Mouse (Mus musculus): ENCODE data around the gene Nup50. TPM values are rescaled to one million over a fixed set of nuclear protein-coding genes. Genes with fewer than 3 reads are reported as not detected.
A peak's percentile ranks its signal among the peaks of the same experiment; 100 is the strongest.

The Nup50 gene
- polyA plus RNA-seq, 1 experiment from 2014 or later, result 32.7 TPM

GRCm38 (mm10) chr15:84985516-84986160 lies 62.4 kb downstream of the Nup50 start:
- no peaks in the 10 kb centered on the region for H3K9me3 ChIP-seq (ENCODE audit: control insufficient read depth, low read length)
- no peak overlapping the region for H3K9ac ChIP-seq (ENCODE audit: low read depth, low read length)
- H3K36me3 ChIP-seq (ENCODE audit: control insufficient read depth, insufficient read depth, low read length), result no peaks in the 10 kb centered on the region
- H3K4me2 ChIP-seq (ENCODE audit: low read depth, low read length), result no peak overlapping the region
- ATAC-seq, result no peak
- H3K4me1 ChIP-seq (ENCODE audit: control insufficient read depth, insufficient read depth, low read length), result peaks cover 30% of the 10 kb centered on the region
- no peaks in the 10 kb centered on the region for H3K27me3 ChIP-seq (replicated peaks; ENCODE audit: control insufficient read depth, insufficient read depth, low read length)
- no peak overlapping the region for H3K4me3 ChIP-seq (ENCODE audit: low read length)
- 88% methylated on average over 12 of the region's 12 CpGs for WGBS
- H3K27ac ChIP-seq (ENCODE audit: low read length), result no peak overlapping the region

GRCm38 (mm10) chr15:84986171-84987019 lies 63.2 kb downstream of the Nup50 start:
- WGBS, result 69% methylated on average over 4 of the region's 4 CpGs
- Histone ChIP-seq H3K9ac (ENCODE audit: low read depth, low read length) (peak overlapping the region; percentile 93), H3K4me1 (ENCODE audit: control insufficient read depth, insufficient read depth, low read length) (peaks cover 30% of the 10 kb centered on the region), H3K9me3 (ENCODE audit: control insufficient read depth, low read length) (no peaks in the 10 kb centered on the region), H3K36me3 (ENCODE audit: control insufficient read depth, insufficient read depth, low read length) (no peaks in the 10 kb centered on the region), H3K4me3 (ENCODE audit: low read length) (peak overlapping the region; percentile 80), H3K27me3 (replicated peaks; ENCODE audit: control insufficient read depth, insufficient read depth, low read length) (no peaks in the 10 kb centered on the region), H3K4me2 (ENCODE audit: low read depth, low read length) (peak overlapping the region; percentile 64), H3K27ac (ENCODE audit: low read length) (no peak overlapping the region)
- no peak for ATAC-seq

- ATAC-seq, result peak; percentile 72
- Histone ChIP-seq H3K27ac (ENCODE audit: low read length) (peak overlapping the region; percentile 85), H3K9ac (ENCODE audit: low read depth, low read length) (peak overlapping the region; percentile 93), H3K27me3 (replicated peaks; ENCODE audit: control insufficient read depth, insufficient read depth, low read length) (no peaks in the 10 kb centered on the region), H3K9me3 (ENCODE audit: control insufficient read depth, low read length) (no peaks in the 10 kb centered on the region), H3K36me3 (ENCODE audit: control insufficient read depth, insufficient read depth, low read length) (no peaks in the 10 kb centered on the region), H3K4me1 (ENCODE audit: control insufficient read depth, insufficient read depth, low read length) (peaks cover 30% of the 10 kb centered on the region), H3K4me2 (ENCODE audit: low read depth, low read length) (peak overlapping the region; percentile 64), H3K4me3 (ENCODE audit: low read length) (peak overlapping the region; percentile 80)
- WGBS, result 0% methylated on average over 50 of the region's 53 CpGs
Measured at GRCm38 (mm10) chr15:84987020-84987815, 64.0 kb downstream of the Nup50 start.

GRCm38 (mm10) chr15:84987874-84988825 lies 64.9 kb downstream of the Nup50 start, which contains the start of gene 5031439G07Rik:
5031439G07Rik (minus strand) TSS chr15:84988551.
- peak within 1 kb of the TSS; percentile 85 for H3K27ac ChIP-seq (ENCODE audit: low read length)
- H3K4me1 ChIP-seq (ENCODE audit: control insufficient read depth, insufficient read depth, low read length), result peaks cover 24% of the 10 kb centered on the region
- peak within 1 kb of the TSS; percentile 93 for H3K9ac ChIP-seq (ENCODE audit: low read depth, low read length)
- peak within 1 kb of the TSS; percentile 64 for H3K4me2 ChIP-seq (ENCODE audit: low read depth, low read length)
- ATAC-seq, result peak; percentile 90
- WGBS, result 2% methylated on average over 58 of the region's 59 CpGs
- H3K9me3 ChIP-seq (ENCODE audit: control insufficient read depth, low read length), result no peaks in the 10 kb centered on the region
- H3K27me3 ChIP-seq (replicated peaks; ENCODE audit: control insufficient read depth, insufficient read depth, low read length), result no peaks in the 10 kb centered on the region
- no peaks in the 10 kb centered on the region for H3K36me3 ChIP-seq (ENCODE audit: control insufficient read depth, insufficient read depth, low read length)
- H3K4me3 ChIP-seq (ENCODE audit: low read length), result peak within 1 kb of the TSS; percentile 80

GRCm38 (mm10) chr15:84989098-84989497 lies 65.9 kb downstream of the Nup50 start:
- 81% methylated on average over 3 of the region's 3 CpGs for WGBS
- no peak for ATAC-seq
- Histone ChIP-seq H3K27me3 (replicated peaks; ENCODE audit: control insufficient read depth, insufficient read depth, low read length) (no peaks in the 10 kb centered on the region), H3K36me3 (ENCODE audit: control insufficient read depth, insufficient read depth, low read length) (no peaks in the 10 kb centered on the region), H3K27ac (ENCODE audit: low read length) (no peak overlapping the region), H3K4me1 (ENCODE audit: control insufficient read depth, insufficient read depth, low read length) (peaks cover 14% of the 10 kb centered on the region), H3K9ac (ENCODE audit: low read depth, low read length) (no peak overlapping the region), H3K4me3 (ENCODE audit: low read length) (no peak overlapping the region), H3K4me2 (ENCODE audit: low read depth, low read length) (no peak overlapping the region), H3K9me3 (ENCODE audit: control insufficient read depth, low read length) (no peaks in the 10 kb centered on the region)

GRCm38 (mm10) chr15:84989771-84990170 lies 66.6 kb downstream of the Nup50 start:
- H3K36me3 ChIP-seq (ENCODE audit: control insufficient read depth, insufficient read depth, low read length), result no peaks in the 10 kb centered on the region
- no peaks in the 10 kb centered on the region for H3K9me3 ChIP-seq (ENCODE audit: control insufficient read depth, low read length)
- no peak overlapping the region for H3K4me3 ChIP-seq (ENCODE audit: low read length)
- peaks cover 14% of the 10 kb centered on the region for H3K4me1 ChIP-seq (ENCODE audit: control insufficient read depth, insufficient read depth, low read length)
- H3K9ac ChIP-seq (ENCODE audit: low read depth, low read length), result no peak overlapping the region
- H3K27me3 ChIP-seq (replicated peaks; ENCODE audit: control insufficient read depth, insufficient read depth, low read length), result no peaks in the 10 kb centered on the region
- no peak overlapping the region for H3K27ac ChIP-seq (ENCODE audit: low read length)
- ATAC-seq, result no peak
- no peak overlapping the region for H3K4me2 ChIP-seq (ENCODE audit: low read depth, low read length)
- 70% methylated on average over 7 of the region's 7 CpGs for WGBS

Small RNAs within 50 kb of the gene (microRNA-seq; reads per million reads assigned to microRNA genes)
- gene Mir1249, result 15.7 reads per million, percentile 27 among the genes with 10 or more reads in this experiment

Other genes with a start within 250 kb of the Nup50 start
- gene Arhgap8, start 203.4 kb upstream of the Nup50 start, polyA plus RNA-seq (2015; fragmentation: Nextera tagmentation; extraction: Ambion mirVana), result 14.3 and 16.3 TPM in 2 replicates
- gene Phf21b, start 67.4 kb upstream of the Nup50 start, polyA plus RNA-seq (2015; fragmentation: Nextera tagmentation; extraction: Ambion mirVana), result 0.43 and 0.48 TPM in 2 replicates
- 0.62 TPM in 2 replicates for gene Gm29666, start 3.4 kb upstream of the Nup50 start, polyA plus RNA-seq (2015; fragmentation: Nextera tagmentation; extraction: Ambion mirVana)
- gene 5031439G07Rik, start 65.1 kb downstream of the Nup50 start, polyA plus RNA-seq (2015; fragmentation: Nextera tagmentation; extraction: Ambion mirVana), result 7.1 and 8.1 TPM in 2 replicates
- gene Upk3a, start 93.7 kb downstream of the Nup50 start, polyA plus RNA-seq (2015; fragmentation: Nextera tagmentation; extraction: Ambion mirVana), result 1.6 and 2.1 TPM in 2 replicates
- gene Fam118a, start 105.5 kb downstream of the Nup50 start, polyA plus RNA-seq (2015; fragmentation: Nextera tagmentation; extraction: Ambion mirVana), result 27.8 and 28.8 TPM in 2 replicates
- 0.13 and 0.17 TPM in 2 replicates for gene Smc1b, start 208.6 kb downstream of the Nup50 start, polyA plus RNA-seq (2015; fragmentation: Nextera tagmentation; extraction: Ambion mirVana)
- 0.12 TPM in 1 of 2 replicates, not detected in the other for gene Ribc2, start 208.7 kb downstream of the Nup50 start, polyA plus RNA-seq (2015; fragmentation: Nextera tagmentation; extraction: Ambion mirVana)

All from intestine, embryonic 16.5 days (tissue).